Mouse (Mus musculus) MEL (cell line): ENCODE measurements at regions not wholly inside any gene's neighbourhood (a gene's known extent, or its start where the extent isn't known, plus 50 kb on each side); places are given as distances from the start of the nearest gene placed in this dataset.

Experiments used
- BHLHE40 ChIP-seq: IDR thresholded peaks from 2 replicates; pipeline ENCODE4 v1.6.1; 2012; ENCODE audit warnings: low read depth, mild to moderate bottlenecking, inconsistent platforms, low read length, improper control_type of control experiment, borderline replicate concordance
- CHD2 ChIP-seq: IDR thresholded peaks from 2 replicates; pipeline ENCODE4 v1.6.1; 2011; ENCODE audit warnings: low read length, improper control_type of control experiment
- CTCF ChIP-seq, 3 experiments: IDR thresholded peaks in 2 of 3; conservative IDR thresholded peaks in 1 of 3; 2 replicates each; pipeline ENCODE4 v1.5.1; 2011 to 2012; ENCODE audit warnings: low read length in 3 of 3, low read depth in 2 of 3, mild to moderate bottlenecking in 2 of 3, improper control_type of control experiment in 1 of 3, inconsistent platforms in 1 of 3, mixed read lengths in 1 of 3, moderate library complexity in 1 of 3; ENCODE audit not compliant: control insufficient read depth in 1 of 3, insufficient read depth in 1 of 3, poor library complexity in 1 of 3, severe bottlenecking in 1 of 3
- E2F4 ChIP-seq: IDR thresholded peaks from 2 replicates; pipeline ENCODE4 v1.6.1; 2011; ENCODE audit warnings: low read depth, low read length, improper control_type of control experiment, borderline replicate concordance
- EP300 ChIP-seq, 2 experiments: IDR thresholded peaks; 2 replicates each; pipeline ENCODE4 v1.6.1; 2011; ENCODE audit warnings: improper control_type of control experiment in 2 of 2, low read length in 2 of 2, low read depth in 1 of 2, mild to moderate bottlenecking in 1 of 2
- JUND ChIP-seq: IDR thresholded peaks from 2 replicates; pipeline ENCODE4 v1.6.1; 2011; ENCODE audit warnings: low read depth, mild to moderate bottlenecking, improper control_type of control experiment, low read length
- MAX ChIP-seq: IDR thresholded peaks from 2 replicates; pipeline ENCODE4 v1.6.1; 2011; ENCODE audit warnings: low read length, improper control_type of control experiment
- POLR2A ChIP-seq, 2 experiments: IDR thresholded peaks; 2 replicates each; pipeline ENCODE4 v1.6.1; 2011 to 2012; ENCODE audit warnings: low read length in 2 of 2, mild to moderate bottlenecking in 2 of 2, control low read depth in 1 of 2, improper control_type of control experiment in 1 of 2, low read depth in 1 of 2, moderate library complexity in 1 of 2; ENCODE audit not compliant: control insufficient read depth in 1 of 2, insufficient read depth in 1 of 2, poor library complexity in 1 of 2
- TCF12 ChIP-seq: IDR thresholded peaks from 2 replicates; pipeline ENCODE4 v1.6.1; 2014; ENCODE audit warnings: low read depth, mild to moderate bottlenecking, inconsistent platforms, low read length, improper control_type of control experiment, moderate library complexity
- USF2 ChIP-seq, 2 experiments: IDR thresholded peaks; 2 replicates each; pipeline ENCODE4 v1.6.1; 2011 to 2012; ENCODE audit warnings: improper control_type of control experiment in 2 of 2, low read length in 2 of 2, borderline replicate concordance in 1 of 2, inconsistent platforms in 1 of 2, low read depth in 1 of 2, mild to moderate bottlenecking in 1 of 2; ENCODE audit not compliant: insufficient read depth in 1 of 2
- ZKSCAN1 ChIP-seq: IDR thresholded peaks from 2 replicates; pipeline ENCODE4 v1.6.1; 2012; ENCODE audit warnings: low read depth, mild to moderate bottlenecking, inconsistent platforms, low read length, improper control_type of control experiment, moderate library complexity
- ZNF384 ChIP-seq: IDR thresholded peaks from 2 replicates; pipeline ENCODE4 v1.6.1; 2012; ENCODE audit warnings: low read depth, mild to moderate bottlenecking, inconsistent platforms, low read length, improper control_type of control experiment

- TF ChIP-seq POLR2A (IDR thresholded peaks at IDR 0.05; ENCODE audit: control insufficient read depth in 1 of 2, insufficient read depth in 1 of 2, low read depth in 1 of 2, low read length in 2 of 2, poor library complexity in 1 of 2): no peak
- TF ChIP-seq ZNF384: no peak
- TF ChIP-seq CTCF (IDR thresholded peaks at IDR 0.05 in 2 of 3, conservative IDR thresholded peaks at IDR 0.05 in 1 of 3; ENCODE audit: control insufficient read depth in 1 of 3, insufficient read depth in 1 of 3, low read depth in 2 of 3, low read length in 3 of 3, poor library complexity in 1 of 3, severe bottlenecking in 1 of 3): no peak
- no peak for TF ChIP-seq ZKSCAN1
- no peak for TF ChIP-seq MAX
- TF ChIP-seq USF2 (IDR thresholded peaks at IDR 0.05; ENCODE audit: borderline replicate concordance in 1 of 2, insufficient read depth in 1 of 2, low read depth in 1 of 2, low read length in 2 of 2): no peak
- TF ChIP-seq E2F4: no peak
- no peak for TF ChIP-seq CHD2
- no peak for TF ChIP-seq BHLHE40
- no peak for TF ChIP-seq JUND
- no peak for TF ChIP-seq TCF12
- no peak for TF ChIP-seq EP300 (IDR thresholded peaks at IDR 0.05; ENCODE audit: low read depth in 1 of 2, low read length in 2 of 2)
Observed at GRCm38 (mm10) chr15:52438403-52438802, 1446.3 kb upstream of the Gm7489 start.
